Mouse (Mus musculus) MEL (cell line): ENCODE measurements around the gene Neu2. TPM values are rescaled to one million over a fixed set of nuclear protein-coding genes. Genes with fewer than 3 reads are reported as not detected.

Experiments used
- DNase-seq: peaks from one replicate; pipeline ENCODE4 v3.0.0; 2011; ENCODE audit warnings: low read depth, low spot score
- H3K27ac ChIP-seq: 2 replicates; pipeline ENCODE4 v1.5.1; 2012; ENCODE audit warnings: low read depth, mild to moderate bottlenecking, control low read depth, low read length, moderate library complexity; ENCODE audit not compliant: control insufficient read depth
- H3K27me3 ChIP-seq, 2 experiments: fragments of 150-350 bp in 1 of 2; sonication (generic) in 1 of 2; 2 replicates each; pipeline ENCODE4 v1.6.1; 2012; ENCODE audit warnings: low read length in 2 of 2, mild to moderate bottlenecking in 2 of 2, improper control_type of control experiment in 1 of 2, moderate library complexity in 1 of 2; ENCODE audit not compliant: insufficient read depth in 2 of 2, control insufficient read depth in 1 of 2
- H3K36me3 ChIP-seq, 2 experiments: 2 replicates each; pipeline ENCODE4 v1.6.1; 2012 to 2014; ENCODE audit warnings: low read length in 2 of 2, improper control_type of control experiment in 1 of 2, inconsistent platforms in 1 of 2, mild to moderate bottlenecking in 1 of 2; ENCODE audit not compliant: insufficient read depth in 2 of 2, control insufficient read depth in 1 of 2
- H3K4me1 ChIP-seq, 2 experiments: fragments of 150-350 bp in 1 of 2; sonication (generic) in 1 of 2; 2 replicates each; pipeline ENCODE4 v1.6.1; 2012; ENCODE audit warnings: low read length in 2 of 2, improper control_type of control experiment in 1 of 2, mild to moderate bottlenecking in 1 of 2; ENCODE audit not compliant: insufficient read depth in 2 of 2, control insufficient read depth in 1 of 2
- H3K4me3 ChIP-seq, 2 experiments: fragments of 150-350 bp in 1 of 2; sonication (generic) in 1 of 2; 2 replicates each; pipeline ENCODE4 v1.5.1; 2012; ENCODE audit warnings: low read depth in 2 of 2, low read length in 2 of 2, mild to moderate bottlenecking in 2 of 2, moderate library complexity in 2 of 2, control low read depth in 1 of 2, improper control_type of control experiment in 1 of 2; ENCODE audit not compliant: control insufficient read depth in 1 of 2, insufficient read depth in 1 of 2
- H3K79me2 ChIP-seq: 2 replicates; pipeline ENCODE4 v1.6.1; 2012; ENCODE audit warnings: mild to moderate bottlenecking, low read length, moderate library complexity; ENCODE audit not compliant: control insufficient read depth, poor library complexity, insufficient read depth
- H3K9ac ChIP-seq: 2 replicates; pipeline ENCODE4 v1.6.1; 2012; ENCODE audit warnings: low read depth, mild to moderate bottlenecking, control low read depth, low read length, moderate library complexity; ENCODE audit not compliant: control insufficient read depth, poor library complexity, severe bottlenecking
- H3K9me3 ChIP-seq: fragments of 150-350 bp; sonication (generic); replicated peaks from 2 replicates; pipeline ENCODE4 v1.6.1; 2012; ENCODE audit warnings: mild to moderate bottlenecking, low read length, improper control_type of control experiment, moderate library complexity; ENCODE audit not compliant: insufficient read depth
- CHD1 ChIP-seq: IDR thresholded peaks from 2 replicates; pipeline ENCODE4 v1.6.1; 2012; ENCODE audit warnings: low read depth, mild to moderate bottlenecking, inconsistent platforms, low read length, improper control_type of control experiment
- CHD2 ChIP-seq: IDR thresholded peaks from 2 replicates; pipeline ENCODE4 v1.6.1; 2011; ENCODE audit warnings: low read length, improper control_type of control experiment
- ELF1 ChIP-seq: IDR thresholded peaks from 2 replicates; pipeline ENCODE4 v1.6.1; 2014; ENCODE audit warnings: low read depth, mild to moderate bottlenecking, inconsistent platforms, low read length, improper control_type of control experiment, moderate library complexity
- GABPA ChIP-seq: IDR thresholded peaks from 2 replicates; pipeline ENCODE4 v1.6.1; 2012; ENCODE audit warnings: low read depth, mild to moderate bottlenecking, inconsistent platforms, low read length, improper control_type of control experiment, moderate library complexity
- KAT2A ChIP-seq: conservative IDR thresholded peaks from 2 replicates; pipeline ENCODE4 v1.6.1; 2012; ENCODE audit warnings: low read depth, low read length, improper control_type of control experiment, inconsistent platforms
- MAZ ChIP-seq: IDR thresholded peaks from 2 replicates; pipeline ENCODE4 v1.6.1; 2012; ENCODE audit warnings: low read depth, mild to moderate bottlenecking, inconsistent platforms, low read length, improper control_type of control experiment
- MYB ChIP-seq: IDR thresholded peaks from 2 replicates; pipeline ENCODE4 v1.6.1; 2011; ENCODE audit warnings: mild to moderate bottlenecking, low read depth, low read length, improper control_type of control experiment
- MYC ChIP-seq: IDR thresholded peaks from 2 replicates; pipeline ENCODE4 v1.6.1; 2011; ENCODE audit warnings: low read depth, mild to moderate bottlenecking, low read length, improper control_type of control experiment, moderate library complexity
- RAD21 ChIP-seq: IDR thresholded peaks from 2 replicates; pipeline ENCODE4 v1.6.1; 2011; ENCODE audit warnings: mild to moderate bottlenecking, low read depth, low read length, improper control_type of control experiment
- RCOR1 ChIP-seq: IDR thresholded peaks from 2 replicates; pipeline ENCODE4 v1.6.1; 2012; ENCODE audit warnings: low read depth, mild to moderate bottlenecking, inconsistent platforms, low read length, improper control_type of control experiment
- SIN3A ChIP-seq: IDR thresholded peaks from 2 replicates; pipeline ENCODE4 v1.6.1; 2012; ENCODE audit warnings: low read length, improper control_type of control experiment, inconsistent platforms
- TBP ChIP-seq: IDR thresholded peaks from 2 replicates; pipeline ENCODE4 v1.8.0; 2011; ENCODE audit warnings: low read depth, low read length, improper control_type of control experiment
- USF1 ChIP-seq: IDR thresholded peaks from 2 replicates; pipeline ENCODE4 v1.6.1; 2014; ENCODE audit warnings: low read depth, mild to moderate bottlenecking, inconsistent platforms, low read length, improper control_type of control experiment, moderate library complexity
- ZC3H11A ChIP-seq: IDR thresholded peaks from 2 replicates; pipeline ENCODE4 v1.6.1; 2012; ENCODE audit warnings: low read depth, mild to moderate bottlenecking, inconsistent platforms, low read length, improper control_type of control experiment
- ZMIZ1 ChIP-seq: IDR thresholded peaks from 2 replicates; pipeline ENCODE4 v1.6.1; 2012; ENCODE audit warnings: low read depth, mild to moderate bottlenecking, inconsistent platforms, low read length, improper control_type of control experiment, moderate library complexity
- polyA plus RNA-seq, 2 experiments: library from polyadenylated mRNA; stranded (reverse) in 1 of 2; unstranded in 1 of 2; fragments of >175 nt in 1 of 2; fragments of >200 nt in 1 of 2; gene quantifications; 2 replicates each; pipeline versions ENCODE4 v1.2.1 to v1.2.4; 2012; ENCODE audit warnings: low replicate concordance in 2 of 2, low read depth in 1 of 2; ENCODE audit not compliant: insufficient read length in 2 of 2, insufficient read depth in 1 of 2, missing spikeins in 1 of 2
- total RNA-seq: library from RNA; depleted of rRNA; stranded (reverse); fragments of 300-350 nt; gene quantifications from 2 replicates; pipeline ENCODE4 v1.2.3, GENCODE M21; 2012

Neu2 gene
- total and polyA plus RNA-seq, 3 experiments: not detected

DNA sequence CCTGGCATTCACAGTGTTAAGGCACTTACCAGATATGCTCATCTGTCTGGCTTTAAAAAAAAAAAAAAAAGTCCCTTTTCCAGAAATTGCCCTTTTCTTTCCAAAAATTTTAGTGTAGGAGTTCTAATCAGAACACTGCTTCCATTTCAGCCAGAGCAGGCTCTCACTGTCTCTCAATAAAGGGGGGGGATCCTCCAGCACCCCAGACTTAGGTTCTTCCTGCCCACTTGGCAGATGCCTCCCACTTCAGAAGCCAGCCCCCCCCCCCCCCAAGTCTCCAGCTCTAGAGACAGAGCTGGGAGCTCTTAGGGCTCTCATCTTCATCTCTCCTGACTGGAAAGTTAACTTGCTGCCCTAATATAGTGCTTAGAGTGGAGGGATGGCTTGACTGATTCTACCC lies 10.8 kb downstream of the Neu2 start:
- Histone ChIP-seq H3K4me3 (no peak overlapping the region), H3K9ac (no peak overlapping the region), H3K4me1 (no peaks in the 10 kb centered on the region), H3K36me3 (no peaks in the 10 kb centered on the region), H3K27ac (no peak overlapping the region), H3K79me2 (no peaks in the 10 kb centered on the region), H3K27me3 (peaks cover 3 to 7% of the 10 kb centered on the region in 2 experiments; a peak in 3 of 4 replicates), H3K9me3 (no peaks in the 10 kb centered on the region)
- no peak for DNase-seq
- TF ChIP-seq CHD1 (no peak), GABPA (no peak), RAD21 (no peak), SIN3A (no peak), KAT2A (no peak), USF1 (no peak), MYC (no peak), MAZ (no peak), MYB (no peak), CHD2 (no peak)

DNA sequence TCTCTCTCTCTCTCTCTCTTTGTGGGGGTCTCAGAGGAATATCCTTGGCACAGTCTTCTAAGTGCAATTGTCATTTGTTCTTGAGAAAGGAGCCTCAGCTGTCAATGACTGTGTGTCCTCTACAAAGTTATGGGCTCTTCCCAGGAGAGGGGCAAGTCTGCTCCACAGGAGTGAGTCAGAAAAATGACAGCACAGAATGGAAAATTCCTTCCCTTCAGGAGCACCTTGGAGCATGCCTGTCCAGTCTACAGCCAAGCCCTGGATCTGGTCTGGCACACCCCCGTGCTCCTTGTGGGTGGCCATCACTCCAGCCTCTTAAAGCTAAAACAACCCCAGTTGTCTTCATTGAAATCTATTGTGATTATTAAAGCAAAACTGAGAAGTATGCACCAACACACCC lies 11.8 kb downstream of the Neu2 start:
- DNase-seq: no peak
- no peaks in the 10 kb centered on the region for H3K36me3 ChIP-seq
- TF ChIP-seq MAZ (no peak), MYB (no peak)
- H3K9ac ChIP-seq: no peak overlapping the region
- peaks cover 3 to 9% of the 10 kb centered on the region in 2 experiments; a peak in 3 of 4 replicates for H3K27me3 ChIP-seq
- H3K9me3 ChIP-seq: no peaks in the 10 kb centered on the region
- H3K4me1 ChIP-seq: no peaks in the 10 kb centered on the region
- no peak overlapping the region for H3K27ac ChIP-seq
- H3K4me3 ChIP-seq: no peak overlapping the region
- H3K79me2 ChIP-seq: no peaks in the 10 kb centered on the region

DNA sequence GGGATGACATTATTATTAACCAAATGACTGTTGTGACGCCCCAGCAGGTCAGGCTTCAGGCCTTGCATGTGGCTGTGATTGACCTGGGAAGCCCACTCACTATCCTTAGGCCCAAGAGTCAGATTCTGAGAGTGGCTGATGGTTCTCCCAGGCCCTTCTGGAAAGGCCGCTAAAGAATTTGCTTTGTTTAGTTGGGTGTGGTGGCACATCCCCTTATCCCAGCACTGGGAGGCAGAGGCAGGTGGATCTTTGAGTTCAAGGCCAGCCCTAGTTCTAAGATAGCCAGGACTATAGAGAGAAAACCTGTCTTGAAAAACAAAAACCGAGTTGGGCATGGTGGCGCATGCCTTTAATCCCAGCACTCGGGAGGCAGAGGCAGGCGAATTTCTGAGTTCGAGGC lies 15.4 kb downstream of the Neu2 start:
- no peaks in the 10 kb centered on the region for H3K79me2 ChIP-seq
- TF ChIP-seq ELF1 (no peak), GABPA (no peak), ZC3H11A (no peak), TBP (no peak), ZMIZ1 (no peak), RCOR1 (no peak), USF1 (no peak)
- TF ChIP-seq, all 39 proteins: peak for 0
- no peak overlapping the region for H3K9ac ChIP-seq
- no peaks in the 10 kb centered on the region for H3K9me3 ChIP-seq
- H3K4me1 ChIP-seq: no peaks in the 10 kb centered on the region
- H3K4me3 ChIP-seq: no peak overlapping the region
- DNase-seq: no peak
- H3K36me3 ChIP-seq: no peaks in the 10 kb centered on the region
- peaks cover 6 to 12% of the 10 kb centered on the region in 2 experiments for H3K27me3 ChIP-seq
- no peak overlapping the region for H3K27ac ChIP-seq
